Mouse (Mus musculus) G1E (cell line): ENCODE results near the gene Ephb1.

Source experiments
- CTCF ChIP-seq: IDR thresholded peaks from 2 replicates; pipeline ENCODE4 v1.5.1; 2012; ENCODE audit warnings: low read depth, low read length, inconsistent platforms, mixed read lengths
- GATA1 ChIP-seq: IDR thresholded peaks from 2 replicates; pipeline ENCODE4 v1.6.1; 2012; ENCODE audit warnings: borderline replicate concordance, low read length, inconsistent platforms, mixed read lengths
- TAL1 ChIP-seq: conservative IDR thresholded peaks from 2 replicates; pipeline ENCODE4 v1.6.1; 2012; ENCODE audit warnings: low read depth, low read length, inconsistent platforms, mixed read lengths

GRCm38 (mm10) chr9:102351721-102352120, 2.8 kb downstream of the Ephb1 start:
- no peak for TF ChIP-seq CTCF
- TF ChIP-seq TAL1: no peak
- no peak for TF ChIP-seq GATA1
